Mouse (Mus musculus) c-Kit-positive CD71-negative TER-119-negative erythroid progenitor cells, embryonic 14.5 days (primary cell): ENCODE data around the gene Tnfsf13.
A peak's percentile ranks its signal among the peaks of the same experiment; 100 is the strongest.

Experiments used
- DNase-seq: peaks from one replicate; pipeline ENCODE4 v3.0.0-alpha.2; 2013; ENCODE audit warnings: low read depth

Gene Tnfsf13

DNA sequence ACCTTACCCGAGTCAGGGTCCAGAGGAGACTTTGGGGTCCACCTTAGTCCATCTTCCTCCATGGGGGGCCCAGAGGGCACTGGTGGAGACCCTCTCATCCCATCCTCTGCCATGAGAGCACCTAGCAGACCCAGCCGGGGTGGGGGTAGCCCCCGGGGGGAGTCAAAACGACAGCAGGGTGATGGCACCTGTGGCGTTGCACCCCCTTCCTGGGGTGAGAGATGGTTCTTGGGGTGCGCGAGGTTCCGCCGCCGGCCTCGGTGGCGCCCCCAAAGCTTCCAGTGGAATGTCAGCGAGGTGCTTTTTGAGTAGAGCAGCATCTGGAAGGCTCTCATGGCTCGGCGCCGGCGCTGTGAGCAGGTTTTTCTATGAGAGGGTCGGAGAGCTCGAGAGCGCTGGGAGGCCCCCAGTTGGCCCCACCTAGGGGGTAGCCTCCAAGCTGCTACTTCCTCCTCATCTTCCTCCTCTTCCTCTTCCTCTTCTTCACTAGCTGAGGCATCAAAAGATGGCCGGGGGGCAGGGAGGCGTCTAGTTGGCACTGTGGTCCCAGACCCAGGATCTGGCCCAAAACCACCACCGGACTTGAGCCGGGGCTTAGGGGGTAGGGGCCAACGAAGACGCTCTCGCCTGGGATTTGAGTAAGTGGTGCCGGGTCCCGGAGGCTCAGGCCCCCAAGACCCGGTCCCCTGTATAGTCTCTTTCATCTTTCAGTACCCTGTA is 5.3 kb downstream of the Tnfsf13 start:
- no peak for DNase-seq

DNA sequence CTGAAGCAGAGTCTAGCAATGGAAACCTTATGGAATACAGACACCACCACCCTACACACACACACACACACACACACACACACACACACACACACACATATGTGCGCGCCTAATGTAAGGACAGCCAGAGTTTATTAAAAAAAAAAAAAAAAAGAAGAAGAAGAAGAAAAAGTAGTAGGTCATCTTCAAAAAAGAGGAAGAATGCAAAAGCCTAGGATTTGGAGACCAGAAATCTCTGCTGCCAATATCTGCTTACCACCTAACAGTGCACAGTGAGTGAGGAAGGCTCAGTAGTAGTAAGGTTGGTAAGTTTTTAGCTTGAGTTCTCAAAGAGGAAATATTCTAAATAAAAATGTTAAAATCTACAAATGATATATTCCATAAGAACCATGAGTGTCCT is 6.4 kb downstream of the Tnfsf13 start:
- no peak for DNase-seq

DNA sequence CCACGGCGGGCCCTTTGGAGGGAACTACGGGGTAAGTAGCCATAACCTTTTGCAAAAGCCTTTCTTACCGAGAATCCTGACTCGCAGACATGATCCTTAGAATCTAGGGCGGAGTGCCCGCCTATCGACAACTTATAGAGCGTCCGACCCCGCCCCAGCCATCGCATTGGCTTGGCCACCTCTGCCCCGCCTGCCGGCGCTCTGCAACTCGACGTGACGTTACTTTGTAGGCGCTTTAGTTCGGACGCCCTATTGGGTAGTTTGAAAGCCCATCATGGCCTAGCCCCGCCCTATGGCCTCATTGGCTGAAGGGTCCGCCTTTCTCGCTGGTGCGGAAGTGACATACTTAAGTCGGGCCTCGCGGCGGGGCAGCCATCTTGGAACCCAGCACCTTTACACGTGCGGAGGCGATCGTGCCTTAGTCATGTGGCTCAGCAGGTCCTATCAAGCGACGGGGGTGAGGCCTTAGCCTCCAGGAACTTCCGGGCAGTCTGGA is 13.3 kb downstream of the Tnfsf13 start, which contains the start of gene Eif4a1:
TSS of gene Eif4a1 (minus strand) at position 213 of the 496 bp plus-strand sequence.
- DNase-seq: peak; percentile 100

DNA sequence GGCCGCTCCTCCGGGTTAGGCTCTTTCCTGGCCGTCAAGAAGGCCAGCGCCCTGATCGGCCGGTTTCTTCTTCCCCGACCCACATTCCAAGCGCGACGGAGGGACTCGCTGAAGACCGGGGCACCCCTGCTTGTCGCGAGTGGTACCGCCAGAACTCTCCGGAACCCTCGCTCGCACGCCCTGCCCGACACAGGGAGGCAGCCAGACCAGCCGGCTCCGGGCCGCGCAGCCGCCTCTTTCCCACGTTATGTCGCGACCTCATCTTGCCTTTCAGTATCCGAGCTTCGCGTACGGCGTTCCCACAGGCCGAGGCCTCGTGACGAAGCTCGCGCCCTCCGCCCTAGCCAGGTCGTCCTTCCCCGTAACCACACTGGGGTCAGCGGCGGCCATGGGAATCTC is 13.9 kb downstream of the Tnfsf13 start:
- no peak for DNase-seq

DNA sequence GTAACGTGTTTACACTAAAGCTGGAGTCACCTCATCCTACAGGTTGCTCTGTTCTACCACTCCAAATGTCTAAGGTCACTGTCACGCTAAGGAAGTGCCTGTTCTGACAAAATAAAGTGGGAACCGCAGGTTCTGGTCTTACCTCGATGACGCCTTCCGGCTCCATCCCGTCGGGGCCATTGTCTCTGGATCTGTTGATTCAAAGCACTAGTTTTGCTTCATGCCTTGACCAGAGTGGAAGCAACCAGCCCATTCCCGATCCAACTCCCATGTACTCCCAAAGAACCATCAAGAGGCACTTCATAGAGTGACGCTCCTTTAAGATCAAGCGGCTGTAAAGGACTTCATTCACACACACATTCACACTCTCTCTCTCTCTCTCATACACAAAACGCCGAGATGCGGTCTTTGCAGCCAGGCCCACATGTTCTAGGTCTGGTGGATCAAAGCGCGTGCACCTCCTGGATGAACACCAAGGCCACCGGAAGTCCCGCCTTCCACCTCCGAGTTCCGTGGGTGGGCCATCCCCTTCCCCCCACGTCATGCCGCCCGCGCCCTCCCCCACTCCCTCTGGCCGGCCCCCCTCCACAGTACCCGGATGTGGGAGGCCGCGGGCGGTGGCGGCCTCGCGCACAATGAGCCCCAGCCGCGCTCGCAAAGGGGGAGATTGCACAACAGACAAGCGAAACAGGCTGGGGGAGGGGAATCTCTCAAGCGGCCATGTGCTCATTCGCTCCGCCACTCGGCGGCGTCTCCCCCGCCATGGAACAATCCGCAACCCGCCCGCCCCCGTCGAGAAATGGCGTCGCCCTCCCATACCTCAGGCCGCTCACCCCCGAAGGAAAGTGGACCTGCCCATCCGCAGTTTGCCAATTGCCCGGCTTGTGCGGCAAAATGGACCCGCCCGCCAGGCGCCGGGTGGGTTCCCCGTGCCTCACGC is 14.5 kb downstream of the Tnfsf13 start:
- DNase-seq: peak; percentile 93

DNA sequence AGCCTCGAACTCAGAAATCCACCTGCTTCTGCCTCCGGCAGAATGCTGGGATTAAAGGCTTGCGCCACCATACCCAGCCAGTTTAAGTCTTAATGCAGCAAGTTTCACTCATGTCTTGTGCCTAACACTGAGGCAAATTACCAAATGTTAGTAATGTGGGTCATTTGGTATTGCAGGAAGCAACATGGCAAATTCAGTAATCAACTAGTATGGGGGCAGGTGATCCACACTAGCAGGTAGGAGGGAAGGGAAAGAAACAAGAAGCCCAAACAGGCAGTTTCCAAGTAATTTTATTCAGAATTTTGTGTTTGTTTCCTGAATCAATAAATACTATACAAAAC is 18.9 kb downstream of the Tnfsf13 start:
- DNase-seq: no peak

DNA sequence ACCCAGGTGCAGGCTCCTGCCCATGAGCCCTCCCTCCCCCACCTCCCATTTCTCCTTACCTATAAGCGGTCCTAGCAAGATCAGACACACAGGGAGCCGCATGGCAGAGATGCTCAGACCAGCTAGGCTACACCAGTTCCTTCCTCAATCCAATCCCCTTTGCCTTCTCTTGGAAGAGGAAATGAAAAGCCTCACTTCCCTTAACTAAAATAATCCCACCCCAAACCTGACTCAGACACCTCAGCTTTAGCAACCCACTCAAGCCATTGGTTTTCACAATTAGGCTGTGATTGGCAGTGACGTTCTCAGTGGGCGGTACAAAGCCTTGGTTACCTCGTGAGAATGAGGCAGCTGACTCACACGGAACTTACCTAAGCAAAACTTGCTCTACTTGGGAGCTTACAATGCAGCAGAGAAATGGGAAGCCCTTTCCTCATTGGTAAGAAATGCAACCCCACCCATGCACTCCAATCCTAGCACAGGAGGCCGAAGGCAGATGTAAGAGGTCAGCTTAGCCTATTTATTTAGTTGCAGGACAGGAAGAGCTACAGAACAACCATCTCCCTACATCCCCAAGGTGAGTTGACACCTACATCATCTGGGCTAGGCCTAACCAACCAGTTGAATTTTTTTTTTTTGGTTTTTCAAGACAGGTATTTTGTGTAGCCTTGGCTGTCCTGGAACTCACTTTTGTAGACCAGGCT is 19.5 kb downstream of the Tnfsf13 start, which contains the start of gene Cd68:
TSS of gene Cd68 (minus strand) at position 193 of the 704 bp plus-strand sequence.
- DNase-seq: peak; percentile 90

DNA sequence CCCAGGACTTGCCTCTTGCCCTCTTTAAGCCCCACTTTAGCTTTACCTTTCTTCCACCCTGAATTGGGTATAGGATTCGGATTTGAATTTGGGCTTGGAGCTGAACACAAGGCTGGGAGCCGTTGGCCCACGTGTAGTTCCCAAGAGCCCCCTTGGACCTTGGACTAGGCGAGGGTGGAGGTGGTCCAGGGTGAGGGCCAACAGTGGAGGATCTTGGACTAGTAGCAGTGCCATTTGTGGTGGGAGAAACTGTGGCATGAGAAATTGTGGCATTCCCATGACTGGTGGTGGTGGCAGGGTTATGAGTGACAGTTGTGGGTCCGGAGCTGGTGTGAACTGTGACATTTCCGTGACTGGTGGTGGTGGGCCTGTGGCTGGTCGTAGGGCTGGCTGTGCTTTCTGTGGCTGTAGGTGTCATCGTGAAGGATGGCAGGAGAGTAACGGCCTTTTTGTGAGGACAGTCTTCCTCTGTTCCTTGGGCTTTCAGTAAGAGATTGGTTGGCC is 20.1 kb downstream of the Tnfsf13 start:
- DNase-seq: no peak

DNA sequence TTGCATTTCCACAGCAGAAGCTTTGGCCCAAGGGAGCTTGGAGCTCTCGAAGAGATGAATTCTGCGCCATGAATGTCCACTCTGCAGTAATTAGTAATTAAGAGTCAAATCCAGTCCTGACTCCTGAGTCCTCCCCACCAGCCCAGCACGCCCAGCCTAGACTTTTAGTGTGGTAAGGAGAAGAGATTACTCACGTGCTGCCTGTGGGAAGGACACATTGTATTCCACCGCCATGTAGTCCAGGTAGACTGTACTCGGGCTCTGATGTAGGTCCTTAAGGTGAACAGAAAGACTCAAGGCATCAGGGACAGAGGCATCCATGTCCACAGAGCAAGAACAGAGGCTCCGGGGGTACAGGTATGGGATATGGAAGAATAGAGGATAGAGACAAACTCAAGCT is 20.7 kb downstream of the Tnfsf13 start:
- DNase-seq: no peak

DNA sequence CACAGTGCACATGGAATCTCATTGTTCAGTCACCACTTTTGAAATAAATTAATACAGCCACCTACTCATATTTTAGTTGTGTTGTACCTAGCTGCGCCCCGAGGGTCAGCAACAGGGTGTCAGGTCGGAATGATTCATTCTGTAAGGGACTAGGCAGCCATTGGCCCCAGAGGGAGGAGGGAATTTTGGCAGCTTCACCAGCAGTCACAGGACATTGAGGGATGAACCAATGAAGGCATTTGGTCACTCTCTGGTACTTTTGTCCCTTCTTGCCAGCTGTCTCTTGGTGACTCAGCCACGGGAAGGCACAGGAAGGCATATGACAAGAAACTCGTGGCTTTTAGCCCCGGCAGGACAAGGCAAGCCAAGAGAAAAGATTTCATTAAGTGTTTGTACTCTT is 21.8 kb downstream of the Tnfsf13 start:
- no peak for DNase-seq

DNA sequence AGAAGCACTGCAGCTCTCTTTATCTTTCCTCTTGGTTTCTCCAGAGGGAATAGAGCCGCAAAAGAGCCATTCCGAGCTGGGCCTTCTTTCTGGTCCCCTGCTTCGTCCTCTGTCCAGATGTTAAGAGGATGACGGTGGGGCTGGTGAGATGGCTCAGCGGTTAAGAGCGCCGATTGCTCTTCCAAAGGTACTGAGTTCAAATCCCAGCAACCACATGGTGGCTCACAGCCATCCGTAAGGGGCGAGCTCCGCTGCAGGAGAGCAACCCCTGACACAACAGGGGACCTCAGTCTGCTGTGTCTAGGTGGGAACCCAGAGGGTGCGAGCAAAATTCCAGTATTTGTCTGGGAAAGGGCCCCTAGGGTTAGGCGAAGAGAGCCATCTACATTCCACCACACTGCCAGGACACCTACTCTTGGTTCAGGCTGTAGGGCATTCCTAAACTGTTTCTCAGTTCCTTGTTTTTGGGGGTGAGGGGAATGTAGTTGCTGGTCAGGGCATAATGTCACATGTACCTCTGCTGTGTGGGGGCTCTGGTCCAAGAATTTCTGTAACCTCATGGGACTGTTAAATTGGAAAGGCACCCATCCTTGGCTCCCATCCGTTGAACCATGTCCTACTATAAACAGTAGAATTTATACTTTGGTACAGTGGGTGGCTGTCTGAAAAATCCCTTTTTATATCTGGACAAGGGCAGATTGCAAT is 22.5 kb downstream of the Tnfsf13 start:
- no peak for DNase-seq

DNA sequence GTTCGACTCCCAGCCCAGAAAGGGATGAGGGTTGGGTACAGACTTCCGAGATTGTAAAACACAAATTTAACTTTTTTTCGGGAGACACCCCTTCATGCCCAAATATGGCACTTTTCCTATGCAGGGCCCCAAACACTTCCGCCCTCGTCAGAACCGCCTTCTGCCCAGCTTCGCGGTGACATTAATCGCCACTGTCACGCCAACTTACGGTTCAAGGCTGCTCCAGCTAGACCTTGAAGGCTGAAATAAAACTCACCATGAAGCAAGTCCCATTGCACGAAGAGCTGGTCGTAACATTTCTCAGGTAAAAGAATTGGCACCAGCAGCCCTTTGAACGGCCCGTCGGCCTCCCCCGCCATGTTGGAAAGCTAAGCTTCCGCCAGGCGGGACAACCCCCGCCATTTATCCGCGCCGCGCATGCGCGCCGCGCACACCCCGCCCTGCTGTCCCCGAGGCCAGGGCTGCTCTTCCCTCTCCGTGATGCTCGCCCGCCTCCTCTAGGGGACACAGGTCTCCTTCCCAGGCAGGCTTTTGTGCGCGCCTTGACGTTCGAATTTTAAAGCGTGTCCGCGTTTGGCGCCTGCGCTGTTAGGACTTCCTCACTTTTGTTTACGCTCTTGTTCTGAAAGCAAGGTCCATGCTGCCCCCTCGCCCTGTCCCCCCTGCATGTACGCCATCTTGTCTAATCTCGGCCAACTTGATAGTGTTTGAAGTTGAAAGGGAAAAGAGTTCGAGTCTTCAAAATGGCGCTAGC is 23.2 kb downstream of the Tnfsf13 start, which contains the start of gene Mpdu1:
TSS of gene Mpdu1 (minus strand) at position 430 of the 754 bp plus-strand sequence.
- peak; percentile 93 for DNase-seq

DNA sequence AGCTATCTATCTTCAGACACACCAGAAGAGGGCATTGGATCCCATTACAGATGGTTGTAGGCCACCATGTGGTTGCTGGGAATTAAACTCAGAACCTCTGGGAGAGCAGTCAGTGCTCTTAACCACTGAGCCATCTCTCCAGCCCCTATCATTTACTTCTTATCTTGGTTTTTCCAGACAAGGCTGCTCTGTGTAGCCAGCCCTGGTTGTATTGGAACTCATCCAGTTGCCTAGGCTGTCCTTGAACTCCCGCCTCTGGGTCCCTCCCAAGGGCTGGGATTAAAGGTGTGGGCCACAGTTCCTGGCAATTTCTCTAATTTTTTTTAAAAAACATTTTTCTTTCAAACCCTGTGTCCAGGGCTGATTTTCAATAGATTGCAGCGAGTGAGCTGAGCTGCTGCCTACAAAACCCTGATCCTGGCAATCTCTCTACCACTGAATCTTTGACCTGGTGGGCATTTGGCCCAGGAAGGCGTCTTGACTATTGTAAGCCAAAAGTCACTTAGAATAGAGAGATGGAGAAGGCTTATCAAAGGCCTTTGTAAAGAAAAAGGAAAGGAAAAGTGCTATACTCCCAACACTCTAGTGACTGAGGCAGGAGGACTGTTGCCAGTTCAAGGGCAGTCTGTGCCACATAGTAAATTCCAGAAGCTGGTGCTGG is 24.2 kb downstream of the Tnfsf13 start:
- no peak for DNase-seq

DNA sequence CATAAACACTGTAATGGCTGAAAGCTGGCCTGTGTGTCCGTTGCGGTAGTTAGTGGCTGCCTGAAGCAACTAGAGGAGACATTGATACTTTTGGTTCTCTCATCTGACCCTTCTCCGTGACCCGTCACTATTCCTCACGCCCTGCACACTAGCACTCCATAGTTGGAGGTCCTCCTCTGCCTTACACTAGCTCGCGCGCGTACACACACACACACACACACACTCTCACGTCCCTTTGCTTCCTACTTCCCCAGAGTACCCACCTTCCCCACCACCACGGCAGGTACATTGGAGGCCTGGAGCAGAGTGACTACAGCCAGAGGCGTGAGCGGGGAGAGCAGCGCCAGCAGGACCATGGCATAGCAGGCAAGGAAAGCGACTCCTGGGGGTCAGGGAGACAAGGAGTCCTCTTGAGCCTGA is 28.1 kb downstream of the Tnfsf13 start:
- no peak for DNase-seq

DNA sequence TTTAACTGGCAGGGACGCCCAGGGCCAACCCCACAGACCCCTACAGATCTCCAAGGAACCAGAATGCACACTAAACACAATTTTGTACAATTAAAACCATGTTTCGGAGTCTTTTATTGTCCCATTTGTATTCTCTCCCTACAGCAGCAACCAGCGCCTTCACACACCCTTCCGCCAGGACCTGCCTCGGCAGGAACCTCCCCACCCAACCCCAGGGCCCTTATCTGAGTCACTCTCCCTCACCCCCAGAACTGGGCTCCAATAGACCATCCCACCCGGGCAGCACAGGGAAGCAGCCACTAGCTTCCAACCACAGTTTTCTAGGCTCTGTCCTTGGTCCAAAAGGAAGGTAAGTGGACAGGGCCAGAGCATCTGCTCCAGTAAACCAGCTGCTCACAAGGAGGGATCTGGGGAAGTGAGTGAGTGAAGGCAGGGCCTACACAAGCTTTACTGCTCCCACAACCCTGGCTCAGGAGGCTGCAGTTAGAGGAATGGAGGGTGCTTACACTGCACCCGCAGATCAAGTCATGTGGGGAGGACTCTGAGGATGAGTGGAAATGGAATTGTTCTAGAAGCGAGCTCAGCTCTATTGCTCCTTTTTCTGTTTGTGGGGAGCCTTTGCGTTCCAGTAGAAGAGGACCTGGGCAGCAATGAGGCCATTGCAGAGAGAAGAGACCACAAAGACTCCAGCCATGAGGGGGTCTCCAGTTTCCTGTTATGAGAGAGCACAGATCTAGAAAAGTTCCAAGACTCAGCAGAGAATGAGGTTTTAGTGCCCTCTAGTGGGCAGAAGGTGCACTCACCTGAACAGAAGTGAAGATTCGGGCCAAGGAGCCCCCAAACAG is 28.7 kb downstream of the Tnfsf13 start:
- no peak for DNase-seq

DNA sequence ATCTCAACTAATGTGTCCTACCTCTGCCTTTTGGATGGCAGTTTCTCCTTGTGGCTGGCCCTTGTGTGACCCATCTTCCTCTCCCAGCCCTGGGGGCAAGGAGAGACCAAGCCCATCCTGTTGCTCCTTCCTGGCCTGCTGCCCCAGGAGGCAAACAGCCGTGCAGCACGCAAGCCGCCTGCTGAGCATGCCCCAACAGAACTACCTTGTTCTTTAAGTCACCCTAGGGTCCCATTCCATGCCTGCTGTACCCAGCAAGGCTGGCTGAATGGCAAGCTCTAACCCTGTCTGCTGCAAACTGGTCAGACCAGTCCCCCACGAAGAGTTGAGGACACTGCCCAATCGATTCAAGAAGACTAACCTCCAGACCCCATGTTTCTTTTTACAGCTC is 29.5 kb downstream of the Tnfsf13 start:
- DNase-seq: no peak

DNA sequence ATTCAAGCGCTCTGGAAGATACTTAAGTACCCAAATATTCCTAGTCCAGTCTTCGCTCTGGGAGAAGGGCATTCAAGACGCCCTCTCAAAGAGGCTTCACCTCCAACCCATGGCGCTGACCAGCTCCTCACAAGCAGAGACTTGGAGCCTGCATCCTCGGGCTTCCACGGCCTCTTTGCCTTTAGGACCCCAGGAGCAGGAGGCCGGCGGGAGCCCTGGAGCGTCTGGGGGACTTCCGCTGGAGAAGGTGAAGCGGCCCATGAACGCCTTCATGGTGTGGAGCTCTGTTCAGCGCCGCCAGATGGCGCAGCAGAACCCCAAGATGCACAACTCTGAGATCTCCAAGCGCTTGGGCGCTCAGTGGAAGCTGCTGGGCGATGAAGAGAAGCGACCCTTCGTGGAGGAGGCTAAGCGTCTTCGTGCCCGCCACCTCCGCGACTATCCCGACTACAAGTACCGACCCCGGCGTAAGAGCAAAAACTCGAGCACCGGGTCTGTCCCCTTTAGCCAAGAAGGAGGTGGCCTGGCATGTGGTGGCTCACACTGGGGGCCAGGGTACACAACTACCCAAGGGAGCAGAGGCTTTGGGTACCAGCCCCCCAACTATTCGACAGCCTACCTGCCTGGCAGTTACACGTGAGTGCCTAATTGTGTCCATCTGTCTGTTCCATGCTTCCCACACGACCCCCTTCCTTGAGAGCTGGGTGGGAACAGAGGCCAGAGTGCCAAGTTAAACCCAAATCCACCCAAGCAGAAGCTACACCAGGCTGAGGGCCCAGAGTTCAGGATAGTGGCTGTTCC is 30.1 kb downstream of the Tnfsf13 start, which contains the start of gene Sox15:
TSS of gene Sox15 (plus strand) at position 51 of the 801 bp plus-strand sequence.
- peak; percentile 62 for DNase-seq

DNA sequence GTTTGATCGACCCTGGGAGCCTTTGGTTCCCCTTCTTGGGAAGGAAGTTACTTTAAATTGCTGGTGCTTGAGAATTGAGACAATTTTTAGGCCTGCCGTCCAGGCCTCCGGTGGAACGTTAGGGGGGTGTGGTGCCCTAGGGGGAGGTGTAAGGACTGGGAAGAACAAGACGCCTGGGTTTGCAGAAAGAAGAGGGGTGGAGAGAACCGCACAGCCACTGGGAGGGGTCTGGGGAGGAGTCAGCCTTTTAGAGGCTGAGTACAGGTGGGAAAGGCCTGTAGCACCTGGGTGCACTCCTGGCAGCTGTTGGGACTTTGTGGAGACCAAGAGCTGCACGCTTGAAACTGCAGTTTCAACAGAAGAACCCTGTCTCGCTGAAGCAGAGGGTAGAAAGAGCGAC is 30.8 kb downstream of the Tnfsf13 start:
- DNase-seq: no peak
